Mouse (Mus musculus): ENCODE measurements around the gene 9530053A07Rik.
"Not testable (repeated sequence)": the region's sequence is repeated elsewhere in the genome, so short reads cannot be mapped to it uniquely, and the experiment has no call there.

The 9530053A07Rik gene

DNA sequence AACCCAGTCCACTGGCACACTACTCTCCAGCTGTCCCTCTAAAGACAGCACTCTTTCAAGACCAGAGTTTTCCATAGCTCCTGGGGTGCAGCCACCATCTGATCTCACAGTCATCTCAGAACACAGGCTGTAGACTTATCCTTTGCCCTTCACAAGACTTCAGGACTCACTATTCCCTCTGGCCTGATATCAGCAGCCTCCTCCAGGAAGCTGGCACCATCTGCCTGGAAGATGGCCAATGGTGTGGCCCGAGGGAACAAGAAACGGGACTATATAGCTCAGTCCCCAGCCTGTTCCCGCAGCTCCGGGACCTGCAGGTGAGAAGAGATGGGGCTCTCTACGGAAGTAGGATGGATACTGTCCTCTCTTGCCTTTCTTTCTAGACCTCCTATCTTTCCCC lies at the start of gene 9530053A07Rik:
TSS of gene 9530053A07Rik (plus strand) at position 301 of the 400 bp plus-strand sequence.
- DNase-seq (ENCODE audit: low read depth, low spot score) = no peak

DNA sequence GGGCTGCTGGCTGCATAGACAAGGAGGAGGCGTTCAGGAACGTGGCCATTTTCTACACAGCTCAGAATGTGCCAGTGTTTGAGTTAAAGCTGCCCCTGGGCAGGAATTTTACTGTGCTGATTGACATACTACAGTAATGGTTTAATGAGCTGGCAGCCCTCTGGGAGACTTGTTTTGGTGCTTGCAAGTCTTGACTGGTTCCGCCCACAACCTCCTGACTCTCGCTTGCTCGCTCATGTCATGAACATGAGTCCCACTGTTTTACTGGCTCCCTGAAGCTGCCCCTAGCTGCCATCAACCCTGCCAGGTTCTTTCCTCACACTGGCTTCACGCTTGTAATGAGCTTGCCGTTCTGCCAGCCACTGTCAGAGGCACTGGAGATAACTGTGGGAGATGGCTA lies 45.1 kb upstream of the 9530053A07Rik start:
- DNase-seq (ENCODE audit: low read depth, low spot score) = no peak

DNA sequence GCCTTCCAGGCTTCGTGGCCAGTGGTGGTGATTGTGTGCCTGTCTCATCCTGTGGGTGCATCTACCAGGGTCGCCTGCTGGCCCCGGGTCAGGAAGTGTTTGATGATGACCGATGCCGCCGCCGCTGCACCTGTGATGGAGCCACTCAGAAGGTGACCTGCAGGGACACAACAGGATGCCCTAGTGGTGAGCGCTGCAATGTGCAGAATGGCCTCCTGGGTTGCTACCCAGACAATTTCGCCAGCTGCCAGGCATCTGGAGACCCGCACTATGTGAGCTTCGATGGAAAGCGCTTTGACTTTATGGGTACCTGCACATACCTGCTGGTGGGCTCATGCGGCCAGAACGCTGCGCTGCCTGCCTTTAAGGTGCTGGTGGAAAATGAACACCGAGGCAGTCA lies 43.0 kb upstream of the 9530053A07Rik start:
- DNase-seq (ENCODE audit: low read depth, low spot score) = no peak

DNA sequence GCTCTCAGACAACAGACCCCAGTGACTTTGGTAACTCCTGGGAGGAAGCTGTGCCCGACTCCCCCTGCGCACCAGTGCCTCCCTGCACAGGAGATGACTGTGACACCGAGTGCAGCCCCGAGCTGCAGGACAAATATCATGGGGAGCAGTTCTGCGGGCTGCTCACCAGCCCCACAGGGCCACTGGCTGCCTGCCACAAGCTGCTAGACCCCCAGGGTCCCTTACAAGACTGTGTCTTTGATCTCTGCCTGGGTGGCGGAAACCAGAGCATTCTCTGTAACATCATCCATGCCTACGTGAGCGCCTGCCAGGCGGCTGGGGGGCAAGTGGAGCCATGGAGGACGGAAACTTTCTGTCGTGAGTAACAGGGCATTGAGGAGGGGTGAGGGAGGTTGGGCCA lies 35.7 kb upstream of the 9530053A07Rik start:
- no peak for DNase-seq (ENCODE audit: low read depth, low spot score)

DNA sequence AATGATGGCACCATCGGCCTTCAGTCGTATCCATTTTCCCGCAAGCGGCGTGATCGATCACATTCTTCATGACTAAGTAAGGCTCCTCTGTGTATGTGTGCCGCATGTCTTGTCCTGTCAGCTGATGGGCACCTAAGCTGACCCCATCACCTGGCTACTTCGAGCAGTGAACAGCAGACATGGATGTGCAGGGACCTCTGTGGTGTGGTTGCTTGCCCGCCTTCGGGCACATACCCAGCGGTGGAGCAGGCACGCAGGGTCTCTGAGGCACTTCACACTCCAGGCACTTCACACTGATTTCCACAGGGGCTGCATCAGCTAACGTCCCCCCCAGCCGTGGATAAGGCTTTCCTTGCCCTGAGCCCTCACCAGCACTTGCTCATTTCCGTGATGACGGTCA lies 30.2 kb upstream of the 9530053A07Rik start:
- no peak for DNase-seq (ENCODE audit: low read depth, low spot score)

DNA sequence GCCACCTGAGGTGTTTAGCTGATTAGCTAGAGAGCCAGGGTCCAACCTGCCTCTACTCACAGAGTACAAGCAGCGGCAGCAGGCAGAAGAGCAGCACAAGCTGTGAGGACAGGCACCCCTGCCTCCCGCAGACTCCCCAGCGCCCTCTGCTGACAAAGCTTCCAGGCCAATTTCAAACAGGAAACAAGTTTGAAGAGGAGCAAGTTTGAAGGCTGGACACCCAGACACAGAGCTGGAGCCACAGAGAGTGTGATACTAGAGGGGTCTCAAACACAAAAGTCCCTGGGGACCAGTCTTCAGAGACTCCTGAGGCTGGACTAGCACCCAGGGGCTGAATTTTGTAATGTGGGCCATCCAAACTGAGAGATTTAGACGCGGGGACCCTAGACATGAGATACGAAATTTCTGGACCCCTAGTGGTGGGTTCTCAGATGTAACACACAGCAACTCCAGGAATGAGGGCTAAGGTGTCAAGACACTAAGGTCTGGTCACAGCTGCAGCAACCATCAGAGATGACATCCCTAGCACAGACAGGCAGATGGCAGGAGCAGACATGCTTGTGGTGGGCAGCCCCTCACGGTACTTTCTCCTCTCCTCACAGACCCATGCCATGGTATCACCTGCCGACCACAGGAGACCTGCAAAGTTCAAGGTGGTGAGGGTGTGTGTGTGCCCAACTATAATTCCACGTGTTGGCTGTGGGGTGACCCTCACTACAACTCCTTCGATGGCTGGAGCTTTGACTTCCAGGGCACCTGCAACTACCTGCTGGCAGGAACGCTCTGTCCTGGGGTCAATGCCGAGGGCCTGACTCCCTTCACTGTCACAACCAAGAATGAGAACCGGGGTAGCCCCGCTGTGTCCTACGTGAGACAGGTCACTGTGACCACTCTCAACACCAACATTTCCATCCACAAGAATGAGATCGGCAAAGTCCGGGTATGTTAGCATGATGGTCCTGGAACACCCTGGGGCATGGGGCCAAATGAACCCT lies 28.4 kb upstream of the 9530053A07Rik start:
- DNase-seq (ENCODE audit: low read depth, low spot score) = no peak

DNA sequence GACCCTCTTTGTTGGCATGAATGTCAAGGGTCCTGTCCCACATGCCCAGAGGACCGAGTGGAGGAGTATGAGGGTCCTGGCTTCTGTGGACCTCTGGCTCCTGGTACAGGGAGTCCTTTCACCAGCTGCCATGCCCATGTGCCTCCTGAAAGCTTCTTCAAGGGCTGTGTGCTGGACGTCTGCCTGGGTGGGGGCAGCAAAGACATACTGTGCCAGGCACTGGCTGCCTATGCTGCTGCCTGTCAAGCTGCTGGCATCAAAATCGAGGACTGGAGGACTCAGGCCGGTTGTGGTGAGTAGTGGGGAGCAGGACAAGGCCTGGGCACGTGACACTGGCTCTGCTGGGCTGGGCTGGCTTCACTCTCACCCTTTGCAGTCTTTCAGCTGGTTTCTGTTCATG lies 26.3 kb upstream of the 9530053A07Rik start:
- not testable (repeated sequence) for DNase-seq (ENCODE audit: low read depth, low spot score)

DNA sequence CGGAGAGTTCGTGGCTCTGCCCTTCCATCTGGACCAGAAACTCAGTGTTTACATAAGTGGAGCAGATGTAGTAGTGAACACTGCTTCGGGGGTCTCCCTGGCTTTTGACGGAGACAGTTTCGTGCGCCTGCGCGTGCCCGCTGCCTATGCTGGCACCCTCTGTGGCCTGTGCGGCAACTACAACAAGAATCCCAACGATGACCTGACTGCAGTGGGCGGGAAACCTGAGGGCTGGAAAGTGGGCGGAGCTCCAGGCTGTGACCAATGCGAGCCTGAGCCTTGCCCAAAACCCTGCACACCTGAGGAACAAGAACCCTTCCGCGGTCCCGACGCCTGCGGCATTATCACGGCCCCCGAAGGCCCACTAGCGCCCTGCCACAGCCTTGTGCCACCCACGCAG lies 24.6 kb upstream of the 9530053A07Rik start:
- no peak for DNase-seq (ENCODE audit: low read depth, low spot score)

DNA sequence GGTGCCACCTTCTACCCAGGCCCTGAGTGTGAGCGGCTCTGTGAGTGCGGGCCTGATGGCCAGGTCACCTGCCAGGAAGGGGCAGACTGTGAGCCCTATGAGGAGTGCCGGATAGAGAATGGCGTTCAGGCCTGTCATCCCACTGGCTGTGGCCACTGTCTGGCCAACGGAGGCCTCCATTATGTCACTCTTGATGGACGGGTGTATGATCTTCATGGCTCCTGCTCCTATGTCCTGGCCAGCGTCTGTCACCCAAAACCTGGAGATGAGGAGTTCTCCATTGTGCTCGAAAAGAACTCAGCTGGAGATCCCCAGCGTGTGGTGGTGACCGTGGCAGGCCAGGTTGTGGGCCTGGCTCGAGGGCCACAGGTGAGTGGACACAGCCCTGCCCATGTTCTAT lies 23.0 kb upstream of the 9530053A07Rik start:
- no peak for DNase-seq (ENCODE audit: low read depth, low spot score)

DNA sequence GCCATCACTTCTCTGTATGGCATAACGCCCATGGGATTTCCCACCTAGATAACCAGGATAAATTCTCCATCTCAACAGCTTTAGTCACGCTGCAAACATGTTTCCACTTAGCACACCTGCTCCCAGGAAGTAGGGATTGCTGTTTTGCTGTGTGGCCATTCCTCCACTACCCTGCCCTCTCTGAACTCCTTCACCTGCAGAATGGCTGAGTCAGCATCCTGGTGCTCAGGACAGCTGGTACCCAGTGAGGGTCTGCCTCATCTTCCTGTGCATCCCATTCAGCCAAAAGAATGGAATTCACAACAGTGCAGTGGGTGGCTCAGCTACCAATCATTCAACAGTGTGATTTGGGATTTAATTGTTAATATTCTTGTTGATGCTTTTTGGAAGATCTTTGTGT lies 14.6 kb upstream of the 9530053A07Rik start:
- no peak for DNase-seq (ENCODE audit: low read depth, low spot score)

DNA sequence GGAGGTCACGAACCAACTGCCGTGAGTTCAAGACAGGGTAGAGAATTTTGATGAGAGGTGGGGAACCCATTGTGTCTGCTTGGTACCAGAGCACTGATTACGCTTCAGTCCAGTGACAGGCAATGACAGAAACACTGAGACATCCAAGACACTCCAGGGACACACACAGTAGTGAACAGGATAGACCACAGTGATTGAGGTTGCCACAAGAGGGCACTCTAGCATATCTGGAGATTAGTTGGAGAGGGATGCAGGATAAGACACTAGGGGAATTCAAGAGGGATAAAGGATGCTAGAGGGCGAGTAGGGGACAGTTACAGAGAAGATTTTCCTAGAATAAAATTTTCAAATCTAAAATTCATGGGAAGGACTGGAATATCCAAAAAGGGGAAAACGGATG lies 8.3 kb downstream of the 9530053A07Rik start:
- peak; percentile 58 for DNase-seq (ENCODE audit: low read depth, low spot score)

DNA sequence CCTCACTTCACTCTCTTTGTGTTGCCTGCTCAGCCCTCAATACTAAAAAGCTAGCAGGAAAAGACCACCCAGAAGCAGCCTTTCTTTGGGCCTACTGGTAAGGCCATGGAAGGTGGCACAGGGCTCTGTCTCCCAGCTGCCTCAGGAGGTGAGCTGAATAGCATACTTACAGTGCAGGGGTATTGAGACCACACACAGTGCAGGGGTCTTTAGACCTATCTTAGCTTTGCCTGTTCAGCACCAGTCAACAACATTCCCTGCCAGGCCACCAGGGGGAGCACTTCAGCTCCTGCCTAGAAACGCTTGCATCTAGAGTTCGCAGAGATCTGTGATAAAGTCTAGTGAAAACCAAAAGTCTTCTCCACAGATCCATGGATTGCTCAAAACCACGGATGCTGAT lies 19.0 kb downstream of the 9530053A07Rik start:
- peak; percentile 56 for DNase-seq (ENCODE audit: low read depth, low spot score)

DNA sequence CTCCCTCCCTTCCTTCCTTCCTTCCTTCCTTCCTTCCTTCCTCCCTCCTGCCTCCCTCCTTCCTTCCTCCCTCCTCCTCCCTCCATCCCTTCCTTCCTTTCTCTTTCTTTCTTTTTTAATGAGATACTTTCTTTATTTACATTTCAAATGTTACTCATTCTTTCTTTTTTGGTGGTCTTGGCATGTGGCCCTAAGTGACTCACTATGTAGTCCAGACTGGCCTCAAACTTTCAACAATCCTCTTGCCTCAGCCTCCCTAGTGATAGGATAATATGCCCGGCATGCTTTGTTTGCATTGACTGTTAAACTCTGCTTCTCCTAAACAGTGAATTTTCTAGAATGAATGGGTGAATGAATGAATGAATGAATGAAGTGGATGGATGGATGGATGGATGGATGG lies 20.6 kb downstream of the 9530053A07Rik start:
- DNase-seq (ENCODE audit: low read depth, low spot score) = no peak

DNA sequence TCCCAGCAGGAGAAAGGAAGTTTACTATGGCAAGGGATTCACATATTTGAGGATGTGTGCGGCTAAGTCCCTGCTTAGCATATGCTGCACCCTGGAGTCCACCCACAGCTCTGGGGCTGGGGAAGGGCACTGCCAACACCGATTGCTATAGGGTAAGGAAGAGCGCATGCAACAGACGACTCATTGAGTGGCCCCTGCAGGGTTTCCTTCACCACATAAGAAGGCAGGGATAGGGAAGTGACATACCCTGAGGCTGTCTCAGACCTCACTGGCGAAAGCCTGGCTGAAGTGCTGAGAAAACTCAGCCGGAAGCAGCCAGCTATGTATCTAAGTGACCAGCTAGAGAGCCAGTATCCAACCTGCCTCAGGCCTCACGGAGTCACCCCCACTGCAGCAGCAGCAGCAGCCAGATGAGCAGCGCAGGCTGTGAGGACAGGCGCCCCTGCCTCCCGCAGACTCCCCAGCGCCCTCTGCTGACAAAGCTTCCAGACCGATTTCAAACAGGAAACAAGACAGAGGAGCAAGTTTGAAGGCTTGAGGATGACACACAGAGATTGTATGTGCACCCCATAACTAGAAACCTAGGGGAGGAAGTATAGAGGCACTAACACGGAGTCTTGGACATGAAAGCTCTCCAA lies 22.4 kb downstream of the 9530053A07Rik start:
- no peak for DNase-seq (ENCODE audit: low read depth, low spot score)

DNA sequence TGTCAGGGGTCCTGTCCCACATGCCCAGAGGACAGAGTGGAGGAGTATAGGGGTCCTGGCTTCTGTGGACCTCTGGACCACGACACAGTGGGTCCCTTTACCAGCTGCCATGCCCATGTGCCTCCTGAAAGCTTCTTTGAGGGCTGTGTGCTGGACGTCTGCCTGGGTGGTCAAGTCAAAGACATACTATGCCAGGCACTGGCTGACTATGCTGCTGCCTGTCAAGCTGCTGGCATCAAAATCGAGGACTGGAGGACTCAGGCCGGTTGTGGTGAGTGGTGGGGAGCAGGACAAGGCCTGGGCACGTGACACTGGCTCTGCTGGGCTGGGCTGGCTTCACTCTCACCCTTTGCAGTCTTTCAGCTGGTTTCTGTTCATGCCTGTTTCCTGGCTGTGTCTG lies 24.3 kb downstream of the 9530053A07Rik start:
- DNase-seq (ENCODE audit: low read depth, low spot score) = not testable (repeated sequence)

DNA sequence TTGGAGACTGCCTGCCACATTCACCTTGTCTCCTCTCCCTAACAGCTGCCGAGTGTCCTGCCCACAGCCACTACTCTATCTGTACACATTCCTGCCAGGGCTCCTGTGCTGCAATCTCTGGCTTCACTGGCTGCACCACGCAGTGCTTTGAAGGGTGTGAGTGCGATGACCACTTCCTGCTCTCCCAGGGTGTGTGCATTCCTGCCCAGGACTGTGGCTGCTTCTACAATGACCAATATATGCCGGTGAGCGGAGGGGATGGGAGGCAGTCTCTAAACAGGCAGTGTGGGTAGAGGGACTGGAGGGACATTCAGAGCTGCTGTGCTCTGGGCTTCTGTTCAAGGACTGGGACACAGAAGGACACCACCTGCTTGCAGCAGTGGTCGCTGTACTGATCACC lies 30.0 kb downstream of the 9530053A07Rik start:
- DNase-seq (ENCODE audit: low read depth, low spot score) = no peak

DNA sequence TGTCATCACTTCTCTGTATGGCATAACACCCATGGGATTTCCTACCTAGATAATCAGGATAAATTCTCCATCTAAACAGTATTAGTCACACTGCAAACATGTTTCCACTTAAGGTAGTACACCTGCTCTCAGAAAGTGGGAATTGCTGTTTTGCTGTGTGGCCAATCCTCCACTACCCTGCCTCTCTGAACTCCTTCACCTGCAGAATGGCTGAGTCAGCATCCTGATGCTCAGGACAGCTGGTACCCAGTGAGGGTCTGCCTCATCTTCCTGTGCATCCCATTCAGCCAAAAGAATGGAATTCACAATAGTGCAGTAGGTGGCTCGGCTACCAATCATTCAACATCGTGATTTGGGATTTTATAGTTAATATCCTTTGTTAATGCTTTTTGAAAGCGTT lies 30.6 kb downstream of the 9530053A07Rik start:
- DNase-seq (ENCODE audit: low read depth, low spot score) = no peak

DNA sequence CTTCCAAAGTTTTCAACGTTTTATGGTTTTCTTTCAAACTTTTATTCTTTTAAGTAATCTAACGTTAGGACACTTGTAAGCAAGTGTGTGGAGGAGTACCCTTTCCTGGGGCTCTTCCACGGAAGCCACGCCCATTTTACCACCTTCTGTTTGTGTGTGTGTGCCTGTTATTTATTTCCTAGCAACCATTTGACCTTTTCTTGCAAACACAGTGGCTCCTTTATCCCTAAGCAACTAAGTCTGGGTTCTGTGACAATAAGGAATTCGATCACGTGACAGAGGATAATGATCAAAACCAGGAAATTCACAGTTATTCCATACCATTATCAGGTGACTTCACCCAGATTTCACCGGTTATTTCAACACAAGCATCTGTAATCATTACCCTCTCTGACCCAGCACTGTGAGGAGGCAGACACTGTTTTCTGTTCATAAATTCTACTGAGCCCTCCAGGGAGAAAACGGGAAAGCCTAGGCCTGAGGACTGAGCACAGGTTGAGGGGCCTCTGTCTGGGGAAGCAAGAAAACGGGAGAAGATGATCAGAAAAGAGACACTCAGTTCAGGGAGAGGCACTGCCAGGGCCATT lies 32.0 kb downstream of the 9530053A07Rik start:
- no peak for DNase-seq (ENCODE audit: low read depth, low spot score)

DNA sequence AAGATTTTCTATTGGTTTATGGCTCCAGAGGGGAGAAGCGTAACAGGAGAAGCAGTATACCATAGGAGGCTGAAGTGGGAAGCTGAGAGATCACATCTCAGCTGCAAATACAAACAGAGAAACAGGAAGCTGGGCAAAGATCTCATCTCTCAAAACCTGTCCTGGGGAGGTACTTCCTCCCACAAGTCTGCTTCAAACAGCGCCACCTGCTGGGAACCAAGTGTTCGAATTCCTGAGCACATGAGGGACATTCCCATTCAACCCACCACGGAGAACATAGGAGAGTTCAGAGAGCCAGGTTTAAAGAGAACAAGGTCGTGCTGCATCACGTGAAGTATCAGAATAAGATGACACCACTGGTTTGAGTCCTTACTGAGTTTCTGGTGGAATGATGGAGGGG lies 36.1 kb downstream of the 9530053A07Rik start:
- DNase-seq (ENCODE audit: low read depth, low spot score) = no peak

DNA sequence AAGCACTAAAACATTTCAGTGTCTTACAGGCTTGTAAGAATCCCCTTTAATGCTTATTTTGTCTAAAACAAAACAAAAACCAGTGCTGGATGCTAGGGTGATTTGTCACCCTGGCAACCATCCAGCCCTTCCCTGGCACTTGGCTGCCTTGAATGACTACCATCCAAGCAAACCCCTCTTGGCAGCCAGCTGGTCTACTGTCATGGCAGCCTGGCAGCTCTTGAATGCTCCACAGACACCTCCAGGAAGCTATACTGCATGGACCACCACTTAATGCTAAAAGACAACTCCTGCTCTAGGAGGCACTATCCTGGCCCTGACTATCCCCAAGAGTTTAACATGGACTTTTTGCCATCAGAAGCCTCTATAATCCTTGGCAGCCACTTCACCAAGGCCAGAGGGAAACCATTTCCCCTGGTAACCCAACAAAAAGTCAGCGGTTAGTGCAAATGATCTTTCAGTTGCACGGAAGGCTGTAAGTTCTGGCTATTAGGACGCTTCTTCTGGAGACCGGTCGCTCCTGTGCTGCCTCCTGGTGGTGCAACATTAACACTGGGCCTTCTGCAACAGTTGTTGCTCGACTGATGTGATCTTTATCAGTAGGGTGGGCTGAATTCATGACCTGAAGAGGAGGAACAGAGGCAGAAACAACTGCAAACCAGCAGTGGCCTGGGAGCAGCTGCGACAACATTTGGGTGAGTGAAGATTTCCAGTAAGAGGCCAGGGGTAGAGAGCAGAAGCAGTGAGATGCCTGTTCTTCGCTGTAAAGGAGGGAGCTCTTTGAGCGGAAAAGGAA lies 39.3 kb downstream of the 9530053A07Rik start:
- DNase-seq (ENCODE audit: low read depth, low spot score) = no peak
